Mouse (Mus musculus) kidney, postnatal 0 days (tissue): Measurements from ENCODE around the gene Ada. TPM values are rescaled to one million over a fixed set of nuclear protein-coding genes. Genes with fewer than 3 reads are reported as not detected.

Experiments used
- ATAC-seq: fragments of 200-750 bp; cut with Nextera tagmentation; replicated peaks from 2 replicates; pipeline ENCODE4 v1.8.0; 2017; ENCODE audit warnings: low read depth, moderate number of reproducible peaks, moderate TSS enrichment, moderate library complexity; ENCODE audit not compliant: low FRiP score
- DNase-seq: peaks from one replicate; pipeline ENCODE4 v3.0.0-alpha.2; 2016; ENCODE audit warnings: low spot score
- H3K27ac ChIP-seq: fragments of 300-500 bp; sonication (generic); 2 replicates; pipeline ENCODE4 v1.5.1; 2014; ENCODE audit warnings: mild to moderate bottlenecking
- H3K27me3 ChIP-seq: fragments of 300-500 bp; sonication (generic); 2 replicates; pipeline ENCODE4 v1.6.1; 2014; ENCODE audit warnings: low read length, mixed read lengths; ENCODE audit not compliant: insufficient read depth
- H3K36me3 ChIP-seq: fragments of 300-500 bp; sonication (generic); 2 replicates; pipeline ENCODE4 v1.6.1; 2014; ENCODE audit warnings: low read length, mixed read lengths; ENCODE audit not compliant: insufficient read depth
- H3K4me1 ChIP-seq: fragments of 300-500 bp; sonication (generic); replicated peaks from 2 replicates; pipeline ENCODE4 v1.6.1; 2014; ENCODE audit warnings: antibody characterized with exemption, low read length, mixed read lengths; ENCODE audit not compliant: insufficient read depth
- H3K4me2 ChIP-seq: fragments of 300-500 bp; sonication (generic); 2 replicates; pipeline ENCODE4 v1.6.1; 2014; ENCODE audit warnings: mild to moderate bottlenecking, low read length, moderate library complexity, mixed read lengths
- H3K4me3 ChIP-seq: fragments of 300-500 bp; sonication (generic); replicated peaks from 2 replicates; pipeline ENCODE4 v1.5.1; 2014; ENCODE audit warnings: low read depth, low read length
- H3K9ac ChIP-seq: fragments of 300-500 bp; sonication (generic); 2 replicates; pipeline ENCODE4 v1.6.1; 2014; ENCODE audit warnings: low read depth, low read length
- H3K9me3 ChIP-seq: fragments of 300-500 bp; sonication (generic); replicated peaks from 2 replicates; pipeline ENCODE4 v1.6.1; 2016; ENCODE audit warnings: low read length, inconsistent platforms, mixed read lengths
- CTCF ChIP-seq: IDR thresholded peaks from 2 replicates; pipeline ENCODE4 v1.5.1; 2016; ENCODE audit warnings: antibody characterized with exemption, low read depth, mild to moderate bottlenecking, moderate library complexity
- WGBS: fragments of 180-500 bp; shearing (Covaris S2); extraction: QIAGEN DNeasy Blood & Tissue Kit; methylation state at CpG from one replicate; pipeline ENCODE4 v1.1.7; 2014; 5-methylcytosine and 5-hydroxymethylcytosine counted together
- polyA plus RNA-seq: library from polyadenylated mRNA; unstranded; fragments of >200 nt; fragmentation: Nextera tagmentation; extraction: Ambion mirVana; gene quantifications from 2 replicates; pipeline ENCODE4 v1.2.1, GENCODE M21; 2015

The Ada gene
- polyA plus RNA-seq, 1 experiment from 2014 or later = 7.7 TPM

GRCm38 (mm10) chr2:163761402-163761801 lies 11.4 kb upstream of the Ada start:
- no peak for TF ChIP-seq CTCF
- Histone ChIP-seq H3K4me2 (no peak overlapping the region), H3K4me1 (no peaks in the 10 kb centered on the region; the same call in 1 of the 2 replicates), H3K27me3 (no peaks in the 10 kb centered on the region), H3K27ac (no peak overlapping the region), H3K9ac (no peak overlapping the region), H3K9me3 (no peaks in the 10 kb centered on the region), H3K4me3 (no peak overlapping the region), H3K36me3 (no peaks in the 10 kb centered on the region)
- WGBS = 74% methylated on average over 7 of the region's 7 CpGs
- peak; percentile 49 for DNase-seq
- ATAC-seq = no peak

DNA sequence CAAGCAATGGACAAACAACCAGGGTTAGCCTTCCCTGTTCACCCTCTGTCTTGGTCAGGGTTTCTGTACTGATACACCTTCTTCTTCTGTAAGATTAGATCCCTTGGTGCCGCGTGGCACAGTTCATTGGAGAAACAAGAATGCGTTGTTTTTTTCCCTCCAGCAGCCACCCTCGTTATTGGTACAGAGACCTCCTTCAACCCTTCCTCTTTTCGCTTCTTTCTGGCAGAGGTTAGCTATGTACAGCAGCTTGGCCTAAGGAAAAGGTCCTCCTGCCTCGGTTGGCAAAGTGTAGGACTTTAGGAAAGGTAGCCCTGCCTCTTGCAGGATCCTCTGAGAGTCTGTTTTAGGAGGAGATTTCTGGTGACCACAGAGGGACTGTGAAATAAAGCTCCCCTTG lies 10.6 kb upstream of the Ada start:
- ATAC-seq (no peak), DNase-seq (no peak)
- Histone ChIP-seq H3K4me2 (no peak overlapping the region), H3K36me3 (no peaks in the 10 kb centered on the region), H3K27ac (no peak overlapping the region), H3K4me1 (peaks cover 3% of the 10 kb centered on the region; the same call in 1 of the 2 replicates), H3K9ac (no peak overlapping the region), H3K27me3 (no peaks in the 10 kb centered on the region), H3K4me3 (no peak overlapping the region), H3K9me3 (no peaks in the 10 kb centered on the region)
- WGBS = 85% methylated on average over 6 of the region's 6 CpGs
- no peak for TF ChIP-seq CTCF

DNA sequence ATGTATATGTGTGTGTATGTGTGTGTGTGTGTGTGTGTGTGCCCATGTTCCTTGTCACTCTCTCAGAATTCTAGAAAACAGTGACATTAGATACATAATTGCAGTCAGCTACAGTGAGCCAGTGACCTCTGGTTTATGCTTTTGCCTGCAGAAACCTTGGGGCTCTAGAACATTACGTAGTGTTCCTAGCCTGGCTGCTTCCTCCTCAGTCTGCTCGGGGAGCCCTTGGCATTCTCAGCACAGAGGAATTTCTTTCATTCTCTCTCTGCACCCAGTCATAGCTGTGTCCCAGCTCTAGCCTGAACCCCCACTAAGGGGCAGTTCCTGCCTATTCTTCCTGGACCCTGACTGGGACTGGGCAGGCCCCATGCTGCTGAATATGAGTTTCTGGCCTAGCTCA lies 8.1 kb upstream of the Ada start:
- 70% methylated on average over 2 of the region's 2 CpGs for WGBS
- no peak for TF ChIP-seq CTCF
- Histone ChIP-seq H3K4me2 (no peak overlapping the region), H3K27me3 (no peaks in the 10 kb centered on the region), H3K9ac (no peak overlapping the region), H3K27ac (no peak overlapping the region), H3K4me1 (peaks cover 4% of the 10 kb centered on the region; the same call in 1 of the 2 replicates), H3K9me3 (no peaks in the 10 kb centered on the region), H3K4me3 (no peak overlapping the region), H3K36me3 (no peaks in the 10 kb centered on the region)
- ATAC-seq = no peak
- DNase-seq = no peak

DNA sequence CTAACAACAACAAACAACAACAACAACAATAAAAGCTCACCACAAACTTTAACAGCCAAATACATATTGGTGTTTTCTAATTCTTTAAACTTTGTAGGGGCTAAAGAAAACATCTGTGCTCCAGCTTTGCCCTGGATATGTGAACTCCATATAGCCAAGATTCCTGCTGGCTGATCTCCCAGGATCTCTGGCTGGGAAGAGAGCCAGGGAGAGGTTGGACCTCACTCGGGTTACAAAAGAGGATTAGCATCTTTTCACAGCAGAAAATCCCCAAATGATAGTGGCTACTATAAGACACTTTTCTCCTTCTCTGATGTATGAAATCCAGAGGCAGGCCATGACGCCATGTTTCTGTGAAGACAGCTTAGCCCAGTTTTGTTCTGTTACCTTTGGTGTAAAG lies 6.7 kb upstream of the Ada start:
- no peaks in the 10 kb centered on the region for H3K27me3 ChIP-seq
- no peak overlapping the region for H3K4me2 ChIP-seq
- H3K9me3 ChIP-seq = no peaks in the 10 kb centered on the region
- peaks cover 4% of the 10 kb centered on the region; the same call in 1 of the 2 replicates for H3K4me1 ChIP-seq
- ATAC-seq = no peak
- H3K4me3 ChIP-seq = no peak overlapping the region
- H3K36me3 ChIP-seq = no peaks in the 10 kb centered on the region
- 41% methylated on average over 2 of the region's 2 CpGs for WGBS
- no peak overlapping the region for H3K9ac ChIP-seq
- TF ChIP-seq CTCF = no peak
- no peak overlapping the region for H3K27ac ChIP-seq
- DNase-seq = peak; percentile 70

DNA sequence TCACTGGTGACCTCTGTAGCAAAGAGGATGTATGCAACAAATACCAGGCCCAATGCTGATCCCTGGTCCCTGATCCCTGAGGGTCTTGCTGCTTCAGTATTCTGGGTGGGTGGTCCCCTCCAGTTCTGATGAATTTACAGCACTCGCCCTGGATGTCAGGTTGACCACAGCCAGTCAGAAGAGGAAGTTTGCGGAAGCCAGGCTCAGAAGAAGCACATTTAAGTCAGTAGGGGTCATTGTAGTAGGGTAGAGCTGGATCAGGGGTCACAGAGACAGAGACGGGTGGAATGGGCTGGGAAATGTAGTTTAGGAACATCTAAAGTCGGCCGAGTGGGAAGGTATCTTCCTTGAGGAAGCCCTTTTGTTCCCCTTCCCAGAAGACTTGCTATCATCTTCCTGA lies 4.2 kb upstream of the Ada start:
- no peaks in the 10 kb centered on the region for H3K9me3 ChIP-seq
- no peak overlapping the region for H3K9ac ChIP-seq
- ATAC-seq = no peak
- no peaks in the 10 kb centered on the region for H3K36me3 ChIP-seq
- H3K4me3 ChIP-seq = no peak overlapping the region
- H3K4me1 ChIP-seq = peaks cover 8% of the 10 kb centered on the region; the same call in 1 of the 2 replicates
- no peak for TF ChIP-seq CTCF
- WGBS = 71% methylated on average over 5 of the region's 5 CpGs
- no peaks in the 10 kb centered on the region for H3K27me3 ChIP-seq
- no peak for DNase-seq
- H3K27ac ChIP-seq = no peak overlapping the region
- H3K4me2 ChIP-seq = no peak overlapping the region

- WGBS = 75% methylated on average over 10 of the region's 10 CpGs
- Histone ChIP-seq H3K27me3 (no peaks in the 10 kb centered on the region), H3K4me3 (no peak overlapping the region), H3K4me1 (peaks cover 7% of the 10 kb centered on the region; the same call in 1 of the 2 replicates), H3K36me3 (no peaks in the 10 kb centered on the region), H3K9me3 (no peaks in the 10 kb centered on the region), H3K27ac (no peak overlapping the region), H3K4me2 (no peak overlapping the region), H3K9ac (no peak overlapping the region)
- DNase-seq = no peak
- TF ChIP-seq CTCF = no peak
- no peak for ATAC-seq
These were observed 5.1 kb downstream of the Ada start for GRCm38 (mm10) chr2:163744801-163745570.

- H3K9me3 ChIP-seq = no peaks in the 10 kb centered on the region
- no peaks in the 10 kb centered on the region for H3K36me3 ChIP-seq
- no peak overlapping the region for H3K4me2 ChIP-seq
- 57% methylated on average over 6 of the region's 6 CpGs for WGBS
- no peaks in the 10 kb centered on the region for H3K27me3 ChIP-seq
- no peaks in the 10 kb centered on the region for H3K4me1 ChIP-seq
- H3K9ac ChIP-seq = no peak overlapping the region
- no peak for TF ChIP-seq CTCF
- DNase-seq (no peak), ATAC-seq (no peak)
- no peak overlapping the region for H3K4me3 ChIP-seq
- no peak overlapping the region for H3K27ac ChIP-seq
These were observed 6.7 kb downstream of the Ada start for GRCm38 (mm10) chr2:163743357-163743756.
